Mouse (Mus musculus) urinary bladder, postnatal 14 days (tissue): ENCODE measurements around the gene Npas1.

Source experiments
- DNase-seq: peaks from one replicate; pipeline ENCODE4 v3.0.0; 2021; ENCODE audit warnings: low spot score

Gene Npas1

GRCm38 (mm10) chr7:16471549-16471948 lies 6.0 kb downstream of the Npas1 start:
- no peak for DNase-seq

GRCm38 (mm10) chr7:16468115-16468514 lies 9.4 kb downstream of the Npas1 start:
- no peak for DNase-seq

DNA sequence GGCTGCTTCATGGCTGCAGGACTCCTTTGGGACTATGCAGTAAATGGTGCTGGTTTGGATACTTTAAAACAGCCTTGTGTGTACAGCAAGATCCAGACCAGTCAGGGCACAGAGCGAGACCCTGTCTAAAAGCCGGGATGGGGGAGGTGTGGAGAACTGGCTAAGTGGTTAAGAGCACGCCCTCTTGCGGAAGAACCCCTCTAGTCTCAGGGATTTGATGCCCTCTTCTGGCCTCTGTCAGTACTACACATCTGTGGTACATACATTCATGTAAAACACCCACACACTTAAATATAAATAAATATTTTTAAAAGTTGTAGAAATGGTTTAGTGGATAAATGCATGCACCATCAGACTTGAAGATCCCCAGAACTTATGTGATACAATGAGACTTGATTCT lies 11.0 kb downstream of the Npas1 start:
- DNase-seq, result no peak

GRCm38 (mm10) chr7:16465568-16465967 lies 12.0 kb downstream of the Npas1 start:
- DNase-seq, result no peak

GRCm38 (mm10) chr7:16465160-16465559 lies 12.4 kb downstream of the Npas1 start:
- peak; percentile 82 for DNase-seq

DNA sequence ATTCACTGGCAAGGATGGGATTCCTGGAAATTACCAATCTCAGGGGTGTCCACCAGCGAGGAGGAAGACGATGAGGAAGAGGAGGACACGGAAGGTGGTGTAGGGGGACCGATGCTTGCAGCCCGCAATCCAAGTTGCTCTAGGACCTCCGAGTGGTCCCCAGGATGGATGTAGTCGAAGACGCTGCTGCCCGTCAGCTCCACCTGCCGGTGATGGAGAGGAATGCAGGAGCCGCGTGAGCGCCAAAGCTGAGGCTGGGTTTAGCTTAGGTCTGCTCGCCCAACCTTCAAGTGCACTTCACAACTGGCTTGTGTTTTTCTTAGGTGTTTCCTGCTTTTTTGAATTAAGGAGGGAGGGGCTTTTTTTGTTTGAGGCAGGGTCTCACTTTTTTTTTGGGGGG lies 14.3 kb downstream of the Npas1 start:
- peak; percentile 85 for DNase-seq

GRCm38 (mm10) chr7:16461705-16462104 lies 15.8 kb downstream of the Npas1 start:
- no peak for DNase-seq

DNA sequence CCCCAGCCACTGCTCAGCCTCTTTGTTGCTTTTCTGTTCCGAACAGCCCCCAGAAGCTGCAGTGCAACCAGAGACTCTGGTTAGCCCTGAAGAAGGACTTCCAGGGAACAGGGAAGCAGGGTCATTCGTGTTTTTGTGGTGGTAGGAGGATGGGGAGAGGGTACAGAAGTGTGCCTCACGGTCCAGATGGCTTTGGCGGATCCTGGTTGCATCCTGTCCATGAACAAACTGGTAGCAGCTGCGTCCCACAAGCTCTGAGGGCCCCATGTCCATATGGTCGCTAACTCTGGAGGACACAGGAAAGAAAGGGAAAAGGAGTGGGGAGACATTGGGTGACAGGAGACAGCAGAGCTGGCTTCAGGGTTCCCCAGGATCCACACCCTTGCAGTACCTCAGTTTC lies 16.4 kb downstream of the Npas1 start:
- no peak for DNase-seq

GRCm38 (mm10) chr7:16460566-16460965 lies 17.0 kb downstream of the Npas1 start:
- no peak for DNase-seq

- DNase-seq, result no peak
These were observed 21.2 kb downstream of the Npas1 start for GRCm38 (mm10) chr7:16456289-16456688.

- no peak for DNase-seq
These were observed 22.5 kb downstream of the Npas1 start for GRCm38 (mm10) chr7:16455016-16455415.

GRCm38 (mm10) chr7:16453118-16453711 lies 24.3 kb downstream of the Npas1 start:
- DNase-seq, result peak; percentile 34

DNA sequence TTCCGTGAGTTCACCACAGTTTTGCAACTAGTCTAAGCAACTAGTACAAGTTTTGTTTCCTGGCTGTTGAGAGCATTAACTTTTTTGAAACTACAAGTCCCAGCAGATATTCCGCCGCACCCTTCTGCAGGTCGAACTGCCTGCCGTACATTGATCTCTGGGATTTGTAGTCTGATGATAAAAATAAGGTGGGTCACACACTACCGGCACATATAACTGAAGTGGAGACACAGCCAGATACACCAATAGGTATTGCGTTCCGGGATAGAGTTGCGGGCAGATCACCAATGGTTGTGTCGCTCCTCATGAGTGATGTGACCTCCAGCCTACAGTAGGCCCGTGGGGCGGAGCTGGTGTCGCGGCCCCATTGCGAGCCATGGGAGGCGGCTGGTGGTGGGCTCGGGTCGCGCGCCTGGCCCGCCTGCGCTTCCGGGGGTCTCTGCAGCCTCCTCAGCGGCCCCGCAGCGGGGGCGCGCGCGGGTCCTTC lies 24.9 kb downstream of the Npas1 start, which contains the start of gene Tmem160:
TSS of gene Tmem160 (plus strand) at position 193 of the 487 bp plus-strand sequence.
- peak; percentile 90 for DNase-seq

- DNase-seq, result no peak
These were observed 25.9 kb downstream of the Npas1 start for GRCm38 (mm10) chr7:16451656-16452055.

DNA sequence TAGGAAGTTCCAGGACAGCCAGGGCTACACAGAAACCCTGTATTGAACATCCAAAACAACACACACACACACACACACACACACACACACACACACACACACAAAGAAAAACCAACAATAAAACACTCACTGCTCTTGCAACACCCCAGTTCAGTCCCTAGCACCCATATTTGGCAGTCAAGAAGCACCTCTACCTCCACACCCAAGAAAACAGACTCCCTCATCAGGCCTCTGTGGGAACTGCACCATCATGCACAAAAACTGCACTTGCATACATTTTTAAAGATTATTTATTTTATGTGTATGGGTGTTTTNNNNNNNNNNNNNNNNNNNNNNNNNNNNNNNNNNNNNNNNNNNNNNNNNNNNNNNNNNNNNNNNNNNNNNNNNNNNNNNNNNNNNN lies 36.3 kb downstream of the Npas1 start:
- DNase-seq, result no peak

DNA sequence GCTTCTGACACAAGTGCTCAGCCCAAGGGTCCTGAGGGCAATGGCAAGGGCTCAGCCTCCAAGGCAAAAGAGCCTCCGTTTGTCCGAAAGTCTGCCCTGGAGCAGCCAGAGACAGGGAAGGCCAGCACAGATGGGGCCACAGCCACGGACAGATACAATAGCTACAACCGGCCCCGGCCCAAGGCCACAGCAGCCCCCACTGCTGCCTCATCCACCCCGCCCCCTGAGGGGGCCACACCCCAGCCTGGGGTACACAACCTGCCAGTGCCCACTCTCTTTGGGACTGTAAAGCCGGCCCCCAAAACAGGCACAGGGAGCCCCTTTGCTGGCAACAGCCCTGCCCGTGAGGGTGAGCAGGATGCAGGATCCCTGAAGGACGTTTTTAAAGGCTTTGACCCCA lies 42.4 kb downstream of the Npas1 start:
- no peak for DNase-seq

DNA sequence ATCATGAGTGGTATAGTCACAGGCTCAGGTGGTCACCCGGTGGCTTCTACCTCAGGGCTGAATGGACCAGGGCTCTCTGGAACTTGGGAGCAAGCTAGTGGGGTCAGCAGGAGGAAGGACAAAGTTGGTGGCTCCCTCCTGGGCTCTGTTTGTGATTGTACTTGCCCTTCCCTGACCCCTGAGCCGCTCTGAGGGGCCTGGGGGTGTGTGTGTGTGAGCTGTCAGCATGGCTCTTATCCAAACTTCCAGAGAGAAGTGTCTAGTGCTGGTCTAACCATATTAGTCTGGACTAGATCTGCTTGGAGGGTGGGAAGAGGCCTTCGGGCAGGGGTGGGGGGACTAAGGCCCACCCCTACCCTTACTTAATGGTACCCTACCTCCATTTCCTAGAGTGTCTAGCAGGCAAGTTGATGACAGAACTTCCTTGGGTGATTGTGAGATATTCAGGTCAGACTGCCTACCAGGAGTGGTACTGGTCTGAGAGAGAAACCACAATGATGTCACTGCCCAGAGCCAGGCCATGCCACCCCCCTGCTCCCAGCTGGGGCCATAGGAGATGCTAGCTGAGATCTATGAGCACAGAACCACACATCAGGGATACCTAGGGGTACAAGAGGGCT lies 44.1 kb downstream of the Npas1 start:
- DNase-seq, result no peak

DNA sequence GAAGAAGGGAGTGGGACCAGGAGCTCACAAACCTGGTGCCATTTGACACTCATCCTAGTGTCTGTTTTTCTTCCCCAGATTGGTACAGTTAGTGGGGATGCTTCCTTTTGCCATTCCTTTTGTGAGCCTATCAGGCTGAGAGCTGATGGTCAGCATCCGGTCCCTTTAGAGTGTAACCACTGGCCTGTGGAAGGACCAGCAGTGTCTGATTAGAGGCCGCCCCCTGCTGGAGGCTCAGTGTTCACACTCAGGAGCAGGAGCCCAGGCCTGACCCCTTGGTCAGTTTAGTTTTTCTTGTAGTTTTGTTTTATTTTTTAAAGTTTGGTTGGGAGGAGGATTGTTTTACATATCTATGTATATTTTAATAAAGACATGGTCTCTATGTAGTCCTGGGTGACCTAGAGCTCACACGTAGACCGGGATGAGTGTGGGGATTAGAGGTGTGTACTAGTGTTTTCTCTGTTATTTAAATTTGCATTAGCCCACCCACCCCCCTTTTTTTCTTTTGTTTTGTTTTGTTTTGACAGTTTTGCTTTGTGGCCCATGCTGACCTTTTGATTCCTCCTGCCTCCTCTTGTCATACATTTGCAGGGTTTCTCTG lies 51.3 kb downstream of the Npas1 start:
- DNase-seq, result peak; percentile 87

- DNase-seq, result no peak
These were observed 51.8 kb downstream of the Npas1 start for GRCm38 (mm10) chr7:16425721-16426120.

GRCm38 (mm10) chr7:16423731-16424130 lies 53.8 kb downstream of the Npas1 start:
- DNase-seq, result no peak

- DNase-seq, result no peak
These were observed 55.2 kb downstream of the Npas1 start for GRCm38 (mm10) chr7:16422222-16422856.

GRCm38 (mm10) chr7:16420493-16421118 lies 56.9 kb downstream of the Npas1 start:
- no peak for DNase-seq
